Mouse (Mus musculus) cerebellum, adult 2 months (tissue): ENCODE data around the gene Gm21974.

Source experiments
- CTCF ChIP-seq: fragments of 200-500 bp; IDR thresholded peaks from 2 replicates; pipeline ENCODE4 v1.5.1; 2011; ENCODE audit warnings: low read depth, mild to moderate bottlenecking, control low read depth, low read length, moderate library complexity, borderline replicate concordance; ENCODE audit not compliant: insufficient read depth
- POLR2A ChIP-seq: fragments of 200-500 bp; IDR thresholded peaks from 2 replicates; pipeline ENCODE4 v1.6.1; 2011; ENCODE audit warnings: low read length, control low read depth, borderline replicate concordance; ENCODE audit not compliant: insufficient read depth

DNA sequence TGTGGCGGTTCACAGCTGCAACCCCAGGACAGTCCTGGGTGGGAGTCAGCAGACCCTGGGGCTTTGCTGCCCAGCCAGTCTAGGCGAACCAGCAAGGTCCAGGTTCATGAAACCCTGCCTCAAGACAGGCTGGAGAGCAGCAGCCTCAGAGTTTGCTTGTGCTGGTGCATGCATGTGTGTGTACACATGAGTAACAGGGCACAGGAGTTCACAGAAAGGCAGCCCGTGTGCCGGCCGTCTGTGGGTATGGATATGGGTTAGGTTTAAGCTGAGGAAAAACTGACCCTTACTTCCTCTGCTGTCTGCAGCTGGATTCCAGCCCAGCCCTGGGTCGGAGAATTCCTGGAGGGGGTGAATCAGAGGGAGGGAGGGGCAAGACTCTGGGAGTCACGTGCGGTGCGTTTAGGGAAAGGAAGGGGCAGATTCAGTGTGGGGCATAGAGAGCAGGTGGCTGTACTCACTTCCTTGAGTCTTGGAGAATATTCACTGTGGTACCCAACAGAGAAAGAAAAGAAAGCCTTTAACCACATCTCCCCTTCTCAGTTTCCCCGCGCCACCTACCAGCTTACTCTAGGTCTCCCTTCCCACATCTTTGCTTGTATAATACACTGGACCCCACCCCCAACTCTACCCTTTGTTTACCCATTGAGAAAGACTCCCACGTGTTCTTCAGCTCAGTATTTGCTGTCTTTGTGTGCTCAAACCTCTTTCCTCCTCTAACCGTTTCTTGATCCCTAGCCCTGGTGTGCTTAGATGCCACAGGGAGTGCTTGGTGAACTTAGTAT lies 36.3 kb upstream of the Gm21974 start:
- TF ChIP-seq POLR2A (no peak), CTCF (no peak)
